Mouse (Mus musculus): ENCODE measurements around the gene Ccdc175. TPM values are rescaled to one million over a fixed set of nuclear protein-coding genes. Genes with fewer than 3 reads are reported as not detected.

Gene Ccdc175
- total and polyA plus RNA-seq, 3 experiments, result not detected

- Histone ChIP-seq H3K27ac (ENCODE audit: insufficient read depth, low read depth) (no peak overlapping the region), H3K9me3 (replicated peaks; ENCODE audit: low read length) (peaks cover 2% of the 10 kb centered on the region), H3K27me3 (replicated peaks) (no peaks in the 10 kb centered on the region), H3K4me3 (replicated peaks in 1 of 3; ENCODE audit: low read depth in 2 of 3, low read length in 2 of 3, poor library complexity in 1 of 3) (no peak overlapping the region), H3K36me3 (replicated peaks in 1 of 2; ENCODE audit: control insufficient read depth in 1 of 2, insufficient read depth in 1 of 2, low read length in 1 of 2) (no peaks in the 10 kb centered on the region), H3K4me1 (ENCODE audit: control insufficient read depth in 1 of 2, insufficient read depth in 2 of 2) (peaks cover 0 to 14% of the 10 kb centered on the region in 2 experiments; a peak in 2 of 4 replicates), H3K79me2 (replicated peaks; ENCODE audit: control insufficient read depth, extremely low read depth, insufficient read depth, poor library complexity, severe bottlenecking) (no peaks in the 10 kb centered on the region), H3K9ac (ENCODE audit: insufficient read depth, low read depth) (no peak overlapping the region), H3K4me2 (ENCODE audit: insufficient read depth, low read depth, poor library complexity, severe bottlenecking) (no peak overlapping the region)
- dilution Hi-C loops (cut with MboI; ENCODE audit: extremely low pct_ligation_motif_present, extremely low pct_unique_long_range_greater_than_20kb, low sequenced_read_pairs), result no loop called here
- TF ChIP-seq JUN (IDR thresholded peaks at IDR 0.05; ENCODE audit: insufficient read depth, low read depth, low read length) (no peak), TBP (conservative IDR thresholded peaks at IDR 0.05; ENCODE audit: low read depth, low read length) (no peak), ZNF384 (IDR thresholded peaks at IDR 0.05; ENCODE audit: low read depth, low read length) (no peak), MXI1 (IDR thresholded peaks at IDR 0.05; ENCODE audit: low read depth, low read length) (no peak), JUND (conservative IDR thresholded peaks at IDR 0.05; ENCODE audit: low read depth, low read length) (no peak), POLR2AphosphoS2 (IDR thresholded peaks at IDR 0.05; ENCODE audit: low read depth, low read length) (no peak), BHLHE40 (IDR thresholded peaks at IDR 0.05; ENCODE audit: low read depth, low read length) (no peak), ZKSCAN1 (IDR thresholded peaks at IDR 0.05; ENCODE audit: borderline replicate concordance, low read depth, low read length) (no peak), ELF1 (IDR thresholded peaks at IDR 0.05; ENCODE audit: low read depth, low read length) (no peak), MAX (IDR thresholded peaks at IDR 0.05; ENCODE audit: low read length) (no peak), CHD2 (IDR thresholded peaks at IDR 0.05; ENCODE audit: low read length) (no peak), MEF2A (IDR thresholded peaks at IDR 0.05; ENCODE audit: borderline replicate concordance, low read depth, low read length) (no peak), E2F4 (IDR thresholded peaks at IDR 0.05; ENCODE audit: insufficient replicate concordance, low read depth, low read length) (no peak), NRF1 (IDR thresholded peaks at IDR 0.05; ENCODE audit: low read depth, low read length) (no peak), RCOR1 (conservative IDR thresholded peaks at IDR 0.05; ENCODE audit: low read depth, low read length) (no peak)
- in situ Hi-C loops (cut with MboI; ENCODE audit: low pct_ligation_motif_present, low pct_unique_long_range_greater_than_20kb, low sequenced_read_pairs), result no loop called here
- no peak for DNase-seq (ENCODE audit: extremely low read depth)
Measured at GRCm38 (mm10) chr12:72232176-72232575, 47.3 kb upstream of the Ccdc175 start.

GRCm38 (mm10) chr12:72229451-72230196, 44.8 kb upstream of the Ccdc175 start:
- no peak overlapping the region for H3K4me2 ChIP-seq (ENCODE audit: insufficient read depth, low read depth, poor library complexity, severe bottlenecking)
- DNase-seq (ENCODE audit: extremely low read depth), result no peak
- H3K27ac ChIP-seq (ENCODE audit: insufficient read depth, low read depth), result no peak overlapping the region
- in situ Hi-C loops (cut with MboI; ENCODE audit: low pct_ligation_motif_present, low pct_unique_long_range_greater_than_20kb, low sequenced_read_pairs), result no loop called here
- no peak overlapping the region for H3K4me3 ChIP-seq (replicated peaks in 1 of 3; ENCODE audit: low read depth in 2 of 3, low read length in 2 of 3, poor library complexity in 1 of 3)
- no peaks in the 10 kb centered on the region for H3K79me2 ChIP-seq (replicated peaks; ENCODE audit: control insufficient read depth, extremely low read depth, insufficient read depth, poor library complexity, severe bottlenecking)
- no peak overlapping the region for H3K9ac ChIP-seq (ENCODE audit: insufficient read depth, low read depth)
- TF ChIP-seq UBTF (IDR thresholded peaks at IDR 0.05; ENCODE audit: low read depth, low read length) (no peak), USF2 (conservative IDR thresholded peaks at IDR 0.05; ENCODE audit: low read depth, low read length) (no peak), MEF2A (IDR thresholded peaks at IDR 0.05; ENCODE audit: borderline replicate concordance, low read depth, low read length) (no peak), ELF1 (IDR thresholded peaks at IDR 0.05; ENCODE audit: low read depth, low read length) (no peak), EP300 (IDR thresholded peaks at IDR 0.05; ENCODE audit: low read length) (no peak), ZNF384 (IDR thresholded peaks at IDR 0.05; ENCODE audit: low read depth, low read length) (no peak), SMC3 (IDR thresholded peaks at IDR 0.05; ENCODE audit: low read depth, low read length) (no peak), TCF12 (IDR thresholded peaks at IDR 0.05; ENCODE audit: low read depth, low read length) (no peak), POLR2AphosphoS2 (IDR thresholded peaks at IDR 0.05; ENCODE audit: low read depth, low read length) (no peak), CHD2 (IDR thresholded peaks at IDR 0.05; ENCODE audit: low read length) (no peak), NELFE (IDR thresholded peaks at IDR 0.05; ENCODE audit: low read depth, low read length) (no peak), TBP (conservative IDR thresholded peaks at IDR 0.05; ENCODE audit: low read depth, low read length) (no peak), JUND (conservative IDR thresholded peaks at IDR 0.05; ENCODE audit: low read depth, low read length) (no peak), CTCF (conservative IDR thresholded peaks at IDR 0.05 in 1 of 2, IDR thresholded peaks at IDR 0.05 in 1 of 2; ENCODE audit: low read depth in 2 of 2, low read length in 2 of 2) (no peak)
- H3K27me3 ChIP-seq (replicated peaks), result no peaks in the 10 kb centered on the region
- dilution Hi-C loops (cut with MboI; ENCODE audit: extremely low pct_ligation_motif_present, extremely low pct_unique_long_range_greater_than_20kb, low sequenced_read_pairs), result no loop called here
- H3K4me1 ChIP-seq (ENCODE audit: control insufficient read depth in 1 of 2, insufficient read depth in 2 of 2), result peaks cover 0 to 14% of the 10 kb centered on the region in 2 experiments; a peak in 2 of 4 replicates
- H3K9me3 ChIP-seq (replicated peaks; ENCODE audit: low read length), result no peaks in the 10 kb centered on the region
- H3K36me3 ChIP-seq (replicated peaks in 1 of 2; ENCODE audit: control insufficient read depth in 1 of 2, insufficient read depth in 1 of 2, low read length in 1 of 2), result no peaks in the 10 kb centered on the region

All from CH12.LX (cell line).